Mouse (Mus musculus): Measurements from ENCODE around the gene Itfg2.

DNA sequence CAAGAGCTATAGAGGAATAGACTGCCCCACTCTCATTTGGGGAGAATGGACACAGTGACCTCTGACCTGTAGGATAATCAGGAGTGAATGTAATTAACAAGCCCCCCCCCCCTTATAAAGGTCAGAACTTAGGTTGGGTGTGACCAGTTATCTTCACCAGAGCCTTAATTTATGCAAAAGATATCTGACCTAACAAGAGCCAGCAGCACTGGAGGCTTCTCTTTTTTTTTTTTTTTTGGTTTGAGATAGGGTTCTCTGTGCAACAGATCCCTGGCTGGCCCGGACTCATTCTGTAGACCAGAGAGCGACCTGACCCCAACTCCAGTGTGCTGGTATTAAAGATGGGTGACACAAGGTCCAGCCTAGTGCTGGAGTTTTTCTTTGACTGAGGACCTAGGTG lies 4.6 kb upstream of the Itfg2 start:
- TF ChIP-seq POLR2A (IDR thresholded peaks at IDR 0.05; ENCODE audit: low read depth, low read length), result no peak
- no peak for TF ChIP-seq CTCF (IDR thresholded peaks at IDR 0.05; ENCODE audit: borderline replicate concordance, insufficient read depth, low read length)

Measured in embryonic fibroblast, embryonic 13.5 days (primary cell).